Mouse (Mus musculus): ENCODE data around the gene Prr5.

GRCm38 (mm10) chr15:84745831-84746230, 76.4 kb downstream of the Prr5 start:
- TF ChIP-seq CTCF (IDR thresholded peaks at IDR 0.05; ENCODE audit: low read depth, low read length) = no peak
- TF ChIP-seq POLR2A (IDR thresholded peaks at IDR 0.05; ENCODE audit: borderline replicate concordance, low read depth, low read length) = no peak

Measured in bone marrow macrophage, adult 2 months (primary cell).